In the genomic region with DNA sequence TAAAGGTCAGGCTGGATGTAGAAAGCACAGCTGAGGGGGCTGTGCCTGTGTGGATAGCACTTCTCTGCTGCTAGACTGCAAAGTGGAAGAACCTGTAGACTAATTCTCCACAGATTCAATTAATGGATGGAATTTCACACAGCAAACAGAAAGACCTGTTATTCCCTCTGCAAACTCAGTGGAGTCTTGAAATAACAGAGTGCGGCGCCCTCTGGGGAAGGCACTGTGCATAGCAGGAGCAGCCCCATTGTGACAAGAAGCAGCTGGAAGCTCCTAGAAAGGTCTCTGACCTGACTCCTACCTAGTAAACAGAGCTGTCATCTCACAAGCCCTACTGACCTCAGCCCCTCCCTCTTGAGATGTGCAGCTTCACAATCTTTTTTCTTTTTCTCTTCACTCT, we compare ENCODE assay signal across 8 mouse cellular contexts.
DNase-seq lines count a peak whose midpoint lies in the region; ATAC-seq and TF ChIP-seq lines count a peak whose summit lies in the region.

No protein-coding gene starts in this region.

- H3K4me1 ChIP-seq in forebrain, embryonic 12.5 days: 0 out of 2 replicates have a peak, but pooled peaks cover 3% of the 10 kb centered on the region
- H3K4me1 ChIP-seq in hindbrain, postnatal 0 days (ENCODE audit: insufficient read depth, low read length): no peaks in the 10 kb centered on the region
- no peaks in the 10 kb centered on the region for H3K4me1 ChIP-seq in neural tube, embryonic 11.5 days (ENCODE audit: control insufficient read depth, insufficient read depth, low read length)

- no peak for TF ChIP-seq POLR2A in brain, embryonic 14.5 days (IDR thresholded peaks at IDR 0.05; ENCODE audit: borderline replicate concordance, extremely low read depth, insufficient read depth, insufficient read length, poor library complexity, severe bottlenecking)

- peak; percentile 53 for DNase-seq in gastrocnemius, adult 18-20 months (ENCODE audit: low spot score)
- DNase-seq in gastrocnemius, postnatal 25 days: no peak
- peak; percentile 83 for DNase-seq in brain, embryonic 14.5 days (ENCODE audit: low read depth)
- peak; percentile 85 for DNase-seq in hindbrain, postnatal 0 days (ENCODE audit: low spot score)
- peak; percentile 54 to 70 for DNase-seq in left cerebral cortex, adult 2 months (ENCODE audit: extremely low spot score in 1 of 2, low spot score in 2 of 2)
- DNase-seq in neural tube, embryonic 11.5 days (ENCODE audit: low spot score): peak; percentile 72
- DNase-seq in urinary bladder, adult 2 months (ENCODE audit: low spot score): peak; percentile 25

- WGBS in forebrain, embryonic 12.5 days: 28% methylated on average over 2 of the region's 2 CpGs
- 34% methylated on average over 2 of the region's 2 CpGs for WGBS in hindbrain, postnatal 0 days
- 39% methylated on average over 2 of the region's 2 CpGs for WGBS in neural tube, embryonic 11.5 days

- no peak overlapping the region for H3K9ac ChIP-seq in forebrain, embryonic 12.5 days
- H3K9ac ChIP-seq in hindbrain, postnatal 0 days (replicated peaks; ENCODE audit: low read length): no peak overlapping the region
- H3K9ac ChIP-seq in neural tube, embryonic 11.5 days (ENCODE audit: low read length): no peak overlapping the region

- no peaks in the 10 kb centered on the region for H3K36me3 ChIP-seq in forebrain, embryonic 12.5 days (replicated peaks)
- no peaks in the 10 kb centered on the region for H3K36me3 ChIP-seq in hindbrain, postnatal 0 days (ENCODE audit: insufficient read depth, low read length)
- H3K36me3 ChIP-seq in neural tube, embryonic 11.5 days (ENCODE audit: control insufficient read depth, insufficient read depth, low read length): no peaks in the 10 kb centered on the region

- H3K27me3 ChIP-seq in forebrain, embryonic 12.5 days: no peaks in the 10 kb centered on the region
- H3K27me3 ChIP-seq in hindbrain, postnatal 0 days (ENCODE audit: insufficient read depth, low read length): no peaks in the 10 kb centered on the region
- no peaks in the 10 kb centered on the region for H3K27me3 ChIP-seq in neural tube, embryonic 11.5 days (ENCODE audit: control insufficient read depth, insufficient read depth, low read length)

- H3K27ac ChIP-seq in forebrain, embryonic 12.5 days: no peak overlapping the region
- no peak overlapping the region for H3K27ac ChIP-seq in hindbrain, postnatal 0 days
- H3K27ac ChIP-seq in left cerebral cortex, adult 2 months: no peak overlapping the region
- no peak overlapping the region for H3K27ac ChIP-seq in neural tube, embryonic 11.5 days (ENCODE audit: low read depth, low read length)

- H3K4me3 ChIP-seq in forebrain, embryonic 12.5 days (replicated peaks): no peak overlapping the region
- H3K4me3 ChIP-seq in hindbrain, postnatal 0 days (ENCODE audit: low read length): no peak overlapping the region
- H3K4me3 ChIP-seq in left cerebral cortex, adult 2 months: no peak overlapping the region
- no peak overlapping the region for H3K4me3 ChIP-seq in neural tube, embryonic 11.5 days (ENCODE audit: low read depth, low read length)

- no peaks in the 10 kb centered on the region for H3K9me3 ChIP-seq in forebrain, embryonic 12.5 days
- H3K9me3 ChIP-seq in hindbrain, postnatal 0 days (ENCODE audit: low read length): peaks cover 5% of the 10 kb centered on the region; the same call in 1 of the 2 replicates
- no peaks in the 10 kb centered on the region for H3K9me3 ChIP-seq in neural tube, embryonic 11.5 days (ENCODE audit: control insufficient read depth, low read length)

- H3K4me2 ChIP-seq in forebrain, embryonic 12.5 days: no peak overlapping the region
- H3K4me2 ChIP-seq in hindbrain, postnatal 0 days (ENCODE audit: low read depth, low read length): no peak overlapping the region
- no peak overlapping the region for H3K4me2 ChIP-seq in neural tube, embryonic 11.5 days (ENCODE audit: low read depth)

- 0 out of 2 replicates have a peak, but pooled peaks have one; percentile 20 for ATAC-seq in forebrain, embryonic 12.5 days (ENCODE audit: low FRiP score)
- ATAC-seq in hindbrain, postnatal 0 days: no peak
- no peak for ATAC-seq in neural tube, embryonic 11.5 days (ENCODE audit: insufficient read depth, low FRiP score, low TSS enrichment)

- TF ChIP-seq CTCF in brain, embryonic 14.5 days (IDR thresholded peaks at IDR 0.05; ENCODE audit: borderline replicate concordance, extremely low read depth, insufficient read depth, insufficient read length): peak; percentile 78
- TF ChIP-seq CTCF in hindbrain, postnatal 0 days (IDR thresholded peaks at IDR 0.05; ENCODE audit: low read depth): peak; percentile 86
- TF ChIP-seq CTCF in left cerebral cortex, adult 2 months (IDR thresholded peaks at IDR 0.05): peak; percentile 94

- intact Hi-C loops in left cerebral cortex, adult 2 months (cut with DNase I): loop anchor here (5.0 kb wide), 2 partner anchors 791 to 896 kb away; no protein-coding TSS in a partner anchor
